Mouse (Mus musculus) neutrophil, adult 59 days (primary cell): ENCODE results near the gene Spef2. TPM values are rescaled to one million over a fixed set of nuclear protein-coding genes. Genes with fewer than 3 reads are reported as not detected.

Experiments
- total RNA-seq, 2 experiments: library from RNA; stranded (reverse); gene quantifications; 1 replicate in 1 of 2; 2 replicates in 1 of 2; pipeline ENCODE4 v1.2.4; 2023

Gene Spef2
- total RNA-seq, result under 1 TPM; 0.68 to 1.00 TPM

DNA sequence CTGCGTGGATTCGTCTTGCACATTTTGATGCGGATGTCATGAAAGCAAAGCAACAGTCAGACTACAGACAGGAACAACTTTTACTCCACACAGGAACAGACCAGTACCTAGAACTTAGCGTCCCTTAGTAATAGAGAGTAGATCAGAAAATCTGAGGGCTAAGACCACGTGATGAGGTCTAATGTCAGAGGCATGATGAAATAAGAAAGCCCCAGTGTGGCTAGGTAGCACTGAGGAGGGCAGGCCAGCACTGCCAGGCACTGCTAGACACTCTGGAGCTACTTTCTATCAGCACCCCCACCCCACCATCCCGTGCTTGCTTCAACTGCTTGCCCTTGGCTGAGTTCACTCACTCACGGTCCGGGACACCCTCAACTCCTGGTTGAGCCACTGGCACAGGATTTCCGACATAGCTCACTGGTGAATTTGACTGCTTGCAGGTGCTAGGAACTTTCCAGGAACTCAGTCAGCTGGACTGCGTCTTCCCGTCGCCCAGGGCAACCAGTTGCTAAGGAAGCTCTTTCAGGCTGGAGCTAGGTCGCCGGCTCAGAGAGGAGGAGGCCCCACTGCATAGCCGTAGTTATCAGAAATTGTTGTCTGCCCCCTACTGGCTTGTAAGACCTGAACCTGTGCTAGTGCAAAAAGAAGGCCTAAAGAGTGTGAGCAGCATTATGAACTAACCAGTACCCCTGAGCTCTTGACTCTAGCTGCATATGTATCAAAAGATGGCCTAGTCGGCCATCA, at the start of gene Spef2:
Spef2 (minus strand) TSS at position 510 of the 744 bp plus-strand sequence.

GRCm38 (mm10) chr15:9530076-9530475, 218.6 kb downstream of the Spef2 start, which contains the start of gene Il7r:
Gene Il7r (minus strand): TSS chr15:9530176.

Other genes with a start within 250 kb of the Spef2 start
- 1 to 10 TPM; 1.4 to 2.3 TPM for gene Il7r, start 218.7 kb downstream of the Spef2 start, total RNA-seq